Mouse (Mus musculus) frontal cortex, postnatal 25 days (tissue): ENCODE data around the gene Ube2o.
"Not testable (repeated sequence)": the region's sequence is repeated elsewhere in the genome, so short reads cannot be mapped to it uniquely, and the experiment has no call there.

Source experiments
- DNase-seq, 2 experiments: peaks; one replicate each; pipeline ENCODE4 v3.0.0; 2022; ENCODE audit warnings: low spot score in 2 of 2

Gene Ube2o

GRCm38 (mm10) chr11:116615735-116616437, 34.6 kb upstream of the Ube2o start:
- no peak for DNase-seq

- no peak for DNase-seq
Observed at GRCm38 (mm10) chr11:116613234-116613633, 32.0 kb upstream of the Ube2o start.

- no peak for DNase-seq
Observed at GRCm38 (mm10) chr11:116612554-116612953, 31.3 kb upstream of the Ube2o start.

- no peak for DNase-seq
Observed at GRCm38 (mm10) chr11:116611883-116612282, 30.6 kb upstream of the Ube2o start.

GRCm38 (mm10) chr11:116611168-116611567, 29.9 kb upstream of the Ube2o start:
- DNase-seq = not testable (repeated sequence)

GRCm38 (mm10) chr11:116609965-116610630, 28.9 kb upstream of the Ube2o start:
- no peak for DNase-seq

GRCm38 (mm10) chr11:116607717-116608116, 26.5 kb upstream of the Ube2o start:
- no peak for DNase-seq

GRCm38 (mm10) chr11:116604097-116604496, 22.9 kb upstream of the Ube2o start:
- no peak for DNase-seq

GRCm38 (mm10) chr11:116603339-116603738, 22.1 kb upstream of the Ube2o start:
- no peak for DNase-seq

- DNase-seq = no peak
Observed at GRCm38 (mm10) chr11:116602043-116602442, 20.8 kb upstream of the Ube2o start.

- no peak for DNase-seq
Observed at GRCm38 (mm10) chr11:116601166-116601565, 19.9 kb upstream of the Ube2o start.

GRCm38 (mm10) chr11:116599230-116599629, 18.0 kb upstream of the Ube2o start:
- DNase-seq = no peak

GRCm38 (mm10) chr11:116598193-116598592, 16.9 kb upstream of the Ube2o start:
- no peak for DNase-seq

- no peak for DNase-seq
Observed at GRCm38 (mm10) chr11:116596766-116597165, 15.5 kb upstream of the Ube2o start.

- DNase-seq = no peak
Observed at GRCm38 (mm10) chr11:116593345-116593744, 12.1 kb upstream of the Ube2o start.

GRCm38 (mm10) chr11:116592428-116592827, 11.2 kb upstream of the Ube2o start:
- peak; percentile 93 to 98 for DNase-seq

GRCm38 (mm10) chr11:116591621-116592020, 10.4 kb upstream of the Ube2o start:
- DNase-seq = no peak

- no peak for DNase-seq
Observed at GRCm38 (mm10) chr11:116589574-116589973, 8.3 kb upstream of the Ube2o start.

- DNase-seq = no peak
Observed at GRCm38 (mm10) chr11:116589020-116589531, 7.8 kb upstream of the Ube2o start.

- DNase-seq = peak; percentile 59 to 63
Observed at GRCm38 (mm10) chr11:116586801-116587631, 5.8 kb upstream of the Ube2o start.

GRCm38 (mm10) chr11:116586310-116586709, 5.1 kb upstream of the Ube2o start, which contains the start of gene Aanat:
Aanat (plus strand) TSS chr11:116586432.
- no peak for DNase-seq

- no peak for DNase-seq
Observed at GRCm38 (mm10) chr11:116585682-116586081, 4.4 kb upstream of the Ube2o start.
